Mouse (Mus musculus): ENCODE results near the gene Gse1.

Gse1 gene

DNA sequence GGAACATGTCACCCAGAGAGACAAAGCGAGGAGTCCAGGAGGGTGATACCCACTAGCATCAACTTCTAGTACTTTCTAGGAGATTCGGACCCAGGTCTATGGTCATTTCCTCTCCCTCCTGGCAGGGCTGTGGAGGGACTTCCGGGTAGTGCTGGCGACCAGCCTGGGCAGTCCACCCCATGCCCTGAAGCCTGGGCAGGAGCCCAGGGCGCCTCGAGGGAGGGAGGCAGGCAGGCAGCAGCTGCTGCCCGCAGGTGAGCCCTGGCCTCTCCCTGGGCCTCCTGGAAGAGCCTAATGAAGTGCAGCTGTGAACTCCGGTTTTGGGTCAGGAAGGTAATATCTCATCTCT is 187.9 kb downstream of the Gse1 start:
- no peak for DNase-seq (ENCODE audit: extremely low read depth, insufficient read length, low spot score)

DNA sequence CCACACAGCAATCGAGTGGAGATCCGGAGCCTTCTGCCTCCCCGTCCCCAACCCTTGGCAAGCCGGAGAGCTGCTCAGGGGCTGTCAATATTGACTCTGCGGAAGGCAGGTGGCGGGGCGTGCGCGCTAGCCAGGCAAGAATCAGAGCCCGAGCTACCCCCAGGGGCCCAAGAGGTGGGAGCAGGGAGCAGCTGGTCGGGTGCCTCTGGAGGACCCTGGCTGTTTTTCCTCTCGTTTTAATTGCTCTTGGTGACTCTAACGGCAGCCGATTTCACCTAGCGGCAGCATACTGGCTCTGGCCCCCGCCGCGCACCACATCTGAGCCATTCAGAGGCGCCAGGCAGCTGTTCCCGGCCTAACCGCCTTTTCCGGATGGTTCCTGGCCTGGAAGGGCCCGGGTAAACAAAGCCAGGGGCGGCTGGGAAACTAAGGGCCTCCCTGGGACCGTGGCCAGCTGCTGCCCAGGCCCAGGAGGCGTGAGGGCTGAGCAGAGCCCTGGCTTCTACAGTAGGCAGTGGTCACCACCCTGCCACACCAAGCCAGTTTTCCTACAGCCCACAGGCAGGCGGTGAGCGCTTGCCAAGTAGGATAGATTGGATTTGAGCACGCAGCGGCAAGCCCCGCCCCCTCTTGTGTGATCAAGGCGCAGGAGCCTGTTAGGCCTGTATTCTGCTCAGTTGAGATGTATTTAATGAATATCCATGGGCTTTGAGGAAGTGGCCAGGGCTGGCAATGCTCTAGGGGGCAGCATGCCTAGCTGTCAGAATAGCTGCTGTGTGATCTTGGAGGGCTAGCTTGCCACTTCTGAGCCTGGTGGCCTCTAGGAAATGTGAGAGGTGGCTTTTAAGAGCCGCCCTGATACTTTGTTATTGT is 188.5 kb downstream of the Gse1 start:
- DNase-seq (ENCODE audit: extremely low read depth, insufficient read length, low spot score) = peak; percentile 83

DNA sequence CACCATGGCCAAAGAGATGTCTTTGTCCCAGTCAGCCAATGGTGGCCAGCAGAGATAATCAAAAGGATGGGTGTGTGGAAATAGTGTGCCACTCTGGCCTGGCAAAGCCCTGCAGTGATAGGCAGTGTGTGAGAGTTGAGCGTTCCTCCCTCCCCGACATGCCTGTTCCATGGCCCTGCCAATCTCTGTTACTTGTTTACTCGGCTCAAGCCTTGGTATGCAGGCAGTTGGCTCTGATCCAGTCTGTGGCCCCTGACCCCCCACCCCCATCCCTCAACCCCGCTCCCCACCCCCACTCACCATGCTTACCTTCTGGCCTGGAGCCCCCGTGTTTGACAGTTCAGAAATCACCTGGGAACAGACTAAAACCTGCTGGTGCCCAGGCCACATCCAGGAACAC is 189.9 kb downstream of the Gse1 start:
- DNase-seq (ENCODE audit: extremely low read depth, insufficient read length, low spot score) = no peak

DNA sequence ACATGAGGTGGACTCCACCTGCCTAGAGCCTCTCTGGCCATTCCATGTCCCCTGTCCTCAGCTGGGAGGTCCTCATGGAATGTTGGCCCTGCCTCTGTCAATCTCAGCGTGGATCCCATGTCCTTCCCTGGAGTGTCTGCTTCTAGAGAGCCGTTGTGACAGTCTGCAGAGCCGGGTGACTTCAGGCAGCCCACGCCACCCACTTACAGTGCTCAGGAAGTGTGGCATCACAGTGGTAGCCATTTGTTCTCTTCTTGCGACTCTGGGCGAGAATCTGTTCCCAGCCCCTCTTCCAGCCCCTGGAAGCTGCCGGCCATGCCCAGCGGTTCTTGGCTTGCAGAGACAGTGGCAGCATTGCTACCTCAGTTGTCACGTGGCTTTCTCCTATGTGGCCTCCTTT is 191.4 kb downstream of the Gse1 start:
- no peak for DNase-seq (ENCODE audit: extremely low read depth, insufficient read length, low spot score)

DNA sequence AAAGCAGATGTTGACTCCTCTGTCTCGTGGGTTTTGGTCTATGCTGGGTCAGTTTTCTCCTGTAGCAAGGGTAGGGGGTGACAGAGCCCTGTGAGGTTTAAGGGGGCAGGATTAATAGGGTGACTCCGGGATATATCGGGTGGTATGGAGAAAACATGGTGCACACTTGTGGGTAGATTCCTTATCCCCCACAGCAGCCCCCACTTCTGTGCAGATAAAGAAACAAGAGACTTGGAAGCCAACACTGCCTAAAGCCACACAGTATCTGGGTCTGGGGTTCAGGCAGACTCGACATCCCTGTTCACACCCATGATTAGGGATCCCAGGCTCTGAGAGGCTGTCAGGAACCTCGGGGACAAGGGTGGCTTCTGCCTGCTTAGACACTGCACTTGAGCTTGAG is 192.0 kb downstream of the Gse1 start:
- DNase-seq (ENCODE audit: extremely low read depth, insufficient read length, low spot score) = no peak

DNA sequence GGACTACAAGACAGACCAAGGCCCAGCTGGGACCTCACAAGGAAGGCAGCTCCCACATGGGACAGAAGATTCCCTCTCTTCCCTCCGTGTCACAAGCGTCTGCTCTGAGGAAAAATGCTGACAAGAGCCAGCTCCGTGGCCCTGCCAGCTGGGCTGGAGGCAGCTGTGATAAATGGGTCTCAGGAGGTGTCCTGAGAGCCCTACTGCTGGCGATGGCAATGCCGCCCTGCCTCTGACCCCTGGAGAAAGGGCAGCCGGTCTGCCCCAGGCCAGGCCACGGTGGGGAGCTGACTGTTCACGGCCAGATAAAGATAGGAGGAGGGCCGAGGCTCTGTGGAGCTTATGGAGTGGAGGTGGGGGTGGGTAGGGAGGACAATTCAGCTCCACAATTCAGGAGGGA is 193.4 kb downstream of the Gse1 start:
- DNase-seq (ENCODE audit: extremely low read depth, insufficient read length, low spot score) = no peak

DNA sequence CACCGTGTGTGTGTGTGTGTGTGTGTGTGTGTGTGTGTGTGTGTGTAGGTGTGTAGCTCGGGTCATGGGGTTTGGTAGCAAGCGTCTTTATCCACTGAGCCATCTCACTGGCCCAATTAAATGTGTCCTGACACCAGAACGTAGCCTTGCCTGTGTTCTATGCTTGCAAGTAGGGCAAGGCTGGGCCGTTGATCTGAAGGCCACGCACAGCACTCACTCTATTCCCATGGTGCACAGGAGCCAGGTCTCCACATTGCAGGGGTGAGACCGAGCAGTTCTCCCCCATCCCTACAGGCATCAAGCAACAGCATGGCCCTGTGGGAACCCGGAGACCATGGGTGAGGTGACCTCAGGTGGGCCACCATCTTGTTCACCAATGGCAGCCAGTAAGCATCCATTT is 194.0 kb downstream of the Gse1 start:
- no peak for DNase-seq (ENCODE audit: extremely low read depth, insufficient read length, low spot score)

DNA sequence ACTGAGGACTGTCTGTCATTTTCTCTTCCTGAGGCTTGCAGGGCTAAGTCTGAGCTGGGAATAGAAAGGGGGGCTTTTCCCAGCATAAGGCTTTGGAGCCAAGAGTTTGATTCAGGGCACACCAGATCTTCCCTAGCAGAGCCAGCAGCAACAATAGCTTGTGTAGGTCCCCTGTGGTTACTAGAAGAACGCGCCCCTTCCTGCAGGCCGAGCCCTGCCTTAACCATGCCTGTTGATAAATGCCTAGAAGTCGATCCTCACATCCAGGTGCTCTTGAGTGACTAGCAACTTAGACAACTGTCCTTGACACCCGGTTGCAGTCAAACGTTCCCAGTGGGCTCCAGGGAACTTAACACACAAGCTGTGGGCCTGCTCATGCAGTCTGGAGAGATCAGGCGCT is 195.3 kb downstream of the Gse1 start:
- DNase-seq (ENCODE audit: extremely low read depth, insufficient read length, low spot score) = no peak

DNA sequence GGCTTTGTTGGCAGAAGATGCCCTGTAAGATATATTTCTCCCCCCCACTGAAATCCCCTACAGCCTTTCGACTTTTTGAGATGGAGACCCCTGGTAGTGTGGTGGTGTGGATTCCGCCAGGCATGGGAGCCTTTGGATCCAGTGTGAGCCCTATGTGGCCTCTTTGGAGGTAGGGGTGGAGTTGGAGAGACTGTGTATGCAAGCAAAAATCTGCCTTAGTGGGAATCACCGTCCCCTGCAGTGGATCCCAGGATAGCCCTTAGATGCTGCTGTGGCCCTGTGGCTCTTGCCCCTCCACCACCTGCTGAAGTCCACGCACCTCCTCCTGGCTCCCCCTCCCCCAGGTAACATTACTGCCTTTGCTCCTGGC is 196.6 kb downstream of the Gse1 start:
- DNase-seq (ENCODE audit: extremely low read depth, insufficient read length, low spot score) = no peak

DNA sequence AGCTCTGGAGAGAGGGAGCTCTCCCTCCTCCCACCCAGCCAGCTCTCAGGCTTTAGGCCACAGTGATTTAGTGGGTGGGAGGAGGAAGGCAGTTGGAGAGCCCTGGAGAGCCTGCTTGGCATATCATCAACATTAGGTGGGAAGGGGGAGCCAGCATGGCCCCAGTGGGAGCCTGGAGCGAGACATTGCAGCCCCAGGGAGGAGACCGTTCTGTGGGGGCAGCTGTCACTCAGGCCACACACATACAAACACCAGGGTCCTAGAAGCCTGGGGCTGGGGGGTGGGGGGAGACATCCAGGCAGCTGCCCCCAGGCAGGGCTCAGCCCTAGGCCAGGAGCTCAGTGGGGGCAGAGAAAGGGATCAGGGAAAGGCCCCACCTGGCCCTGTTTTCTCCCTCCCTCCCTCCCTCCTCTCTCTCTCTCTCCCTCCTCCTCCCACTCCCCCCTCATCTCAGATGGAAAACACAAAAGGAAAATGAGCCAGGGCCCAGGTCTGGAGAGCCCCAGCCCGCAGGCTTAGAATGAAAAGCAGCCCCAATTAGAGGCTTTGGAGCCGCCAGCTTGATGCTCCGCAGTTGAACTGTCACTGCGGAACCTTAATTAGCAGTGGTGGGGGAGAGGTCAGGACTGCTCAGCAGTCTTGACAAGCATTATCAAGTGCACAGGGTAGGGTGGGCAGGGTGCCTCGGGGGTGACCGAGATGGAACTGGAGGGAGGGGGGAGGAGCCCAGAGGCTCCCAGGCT is 197.1 kb downstream of the Gse1 start:
- no peak for DNase-seq (ENCODE audit: extremely low read depth, insufficient read length, low spot score)

DNA sequence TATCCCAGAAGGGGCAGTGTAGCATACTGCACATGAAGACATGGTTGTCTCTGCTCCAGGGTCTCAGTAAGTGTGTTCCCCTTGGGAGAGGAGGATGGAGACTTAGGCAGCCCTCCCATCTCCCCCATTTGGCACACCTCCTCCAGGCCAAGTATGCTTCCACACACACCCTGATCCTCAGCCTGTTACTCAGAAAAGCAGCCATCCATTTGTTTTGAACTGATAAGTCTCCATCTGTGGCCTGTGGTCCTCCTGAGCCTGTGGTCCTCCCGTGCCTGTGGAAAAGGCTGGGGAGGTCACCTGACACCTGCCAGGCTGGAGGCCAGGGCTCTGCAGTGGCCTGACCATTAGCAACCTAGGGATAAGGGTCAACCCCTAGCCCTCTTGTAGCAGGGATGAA is 197.8 kb downstream of the Gse1 start:
- no peak for DNase-seq (ENCODE audit: extremely low read depth, insufficient read length, low spot score)

DNA sequence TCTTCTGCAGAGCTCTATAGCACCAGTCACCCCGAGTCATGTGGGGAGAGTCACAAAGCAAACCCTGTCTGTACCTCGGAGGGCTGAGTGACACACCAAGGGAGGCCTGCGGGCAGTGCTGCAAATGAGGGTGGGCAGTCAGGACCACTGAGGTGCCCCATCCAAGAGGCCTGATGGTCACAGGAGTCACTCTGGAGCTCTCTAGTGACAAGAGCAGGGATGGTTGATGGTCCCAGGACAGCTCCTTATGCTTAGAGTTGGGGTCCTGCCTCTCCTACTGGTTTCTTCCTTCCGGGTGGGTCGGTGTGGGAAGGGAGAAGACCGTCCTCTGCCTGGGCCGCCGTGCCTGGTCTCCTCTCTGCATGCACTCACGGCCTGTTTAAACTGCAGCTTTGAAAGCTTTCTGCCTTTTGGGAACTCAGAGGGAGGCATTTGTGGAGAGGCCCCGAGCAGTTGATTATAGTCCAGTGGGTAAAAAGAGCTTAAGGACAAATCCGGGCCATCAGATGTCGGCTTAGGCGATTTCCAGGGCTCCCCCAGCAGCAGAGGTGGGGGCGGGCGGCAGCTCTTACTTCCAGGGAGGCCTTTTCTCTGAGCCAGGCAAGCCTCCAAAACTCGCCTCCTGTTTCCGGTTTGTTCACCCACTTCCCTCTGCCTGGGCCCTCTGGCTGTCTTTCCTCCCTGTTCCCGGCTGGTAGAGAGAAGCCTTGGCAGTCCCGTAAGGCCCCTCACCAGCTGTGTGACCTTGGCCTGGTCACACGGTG is 198.5 kb downstream of the Gse1 start:
- no peak for DNase-seq (ENCODE audit: extremely low read depth, insufficient read length, low spot score)

DNA sequence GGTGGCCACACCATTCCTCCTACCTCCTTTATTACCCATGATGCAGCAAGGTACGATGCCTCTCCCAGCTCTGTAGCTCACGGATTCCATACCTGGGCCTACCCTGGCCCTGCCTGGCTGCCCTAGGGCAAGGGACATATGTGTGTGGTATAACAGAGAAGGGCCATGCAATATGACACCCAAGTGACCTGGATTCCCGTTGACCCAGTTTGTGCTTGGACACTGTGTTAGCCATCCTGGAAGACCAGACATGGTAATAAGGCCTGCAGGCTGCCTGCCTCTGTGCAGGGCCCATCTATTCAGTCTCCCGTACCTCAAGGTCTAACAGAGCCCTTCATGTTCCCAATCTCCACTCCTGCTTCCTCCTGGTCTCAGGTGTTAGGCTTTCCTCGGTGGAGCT is 200.2 kb downstream of the Gse1 start:
- no peak for DNase-seq (ENCODE audit: extremely low read depth, insufficient read length, low spot score)

DNA sequence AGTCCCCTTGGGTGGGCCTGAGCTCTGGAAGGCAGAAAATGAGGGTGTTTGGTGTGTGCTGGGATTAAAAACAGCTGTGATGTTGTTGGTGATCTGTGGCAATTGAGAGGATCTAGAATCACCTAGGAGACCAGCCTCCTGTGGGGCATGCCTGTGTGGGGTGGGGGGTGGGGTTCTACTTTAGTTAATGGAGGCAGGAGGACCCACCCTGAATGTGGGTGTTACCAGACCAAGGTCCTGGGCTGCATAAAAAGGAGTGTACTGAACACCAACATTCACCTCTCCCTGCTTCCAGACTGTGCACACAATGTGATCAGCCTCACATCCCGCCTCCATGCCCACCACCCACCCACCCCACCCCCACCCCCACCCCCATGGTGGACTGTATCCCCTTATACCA is 200.9 kb downstream of the Gse1 start:
- DNase-seq (ENCODE audit: extremely low read depth, insufficient read length, low spot score) = no peak

DNA sequence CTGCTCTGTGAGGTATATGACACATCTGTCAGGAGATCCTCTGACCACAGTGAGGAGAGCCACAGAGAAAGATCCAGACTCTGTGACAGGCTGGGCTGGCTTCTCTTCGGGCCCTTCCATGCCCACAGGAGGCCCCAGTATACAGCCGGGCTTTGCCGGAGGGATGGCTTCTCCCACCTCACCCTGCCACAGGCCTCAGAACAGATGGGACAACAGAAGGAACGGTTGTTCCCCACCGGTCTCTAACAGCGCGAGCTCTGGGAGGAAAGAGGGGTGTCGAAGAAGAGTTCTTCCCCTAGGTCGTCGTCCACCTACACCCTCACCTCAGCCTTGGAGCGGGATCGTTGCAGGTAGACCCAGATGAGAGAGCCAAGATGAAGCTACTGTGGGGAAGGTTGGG is 202.8 kb downstream of the Gse1 start:
- DNase-seq (ENCODE audit: extremely low read depth, insufficient read length, low spot score) = no peak

DNA sequence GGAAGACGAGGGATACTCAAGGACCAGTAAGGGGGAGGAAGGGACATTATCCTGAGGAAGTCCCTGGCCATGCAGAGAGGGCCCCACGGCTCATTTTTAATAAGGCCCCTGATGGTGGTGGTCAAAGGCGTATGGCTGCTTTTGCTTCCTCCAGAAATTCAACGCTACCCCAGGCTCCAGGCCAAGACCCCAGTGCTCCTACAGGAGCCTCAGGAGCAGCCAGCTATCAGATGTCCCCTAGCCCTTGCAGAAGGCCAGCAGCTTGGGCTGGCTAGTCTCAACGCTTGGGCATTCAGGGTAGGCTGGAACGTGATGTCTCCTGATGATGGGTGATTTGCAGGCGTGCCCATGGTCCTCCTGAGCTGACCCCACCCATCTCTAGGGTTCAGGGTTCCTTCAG is 204.2 kb downstream of the Gse1 start:
- DNase-seq (ENCODE audit: extremely low read depth, insufficient read length, low spot score) = no peak

DNA sequence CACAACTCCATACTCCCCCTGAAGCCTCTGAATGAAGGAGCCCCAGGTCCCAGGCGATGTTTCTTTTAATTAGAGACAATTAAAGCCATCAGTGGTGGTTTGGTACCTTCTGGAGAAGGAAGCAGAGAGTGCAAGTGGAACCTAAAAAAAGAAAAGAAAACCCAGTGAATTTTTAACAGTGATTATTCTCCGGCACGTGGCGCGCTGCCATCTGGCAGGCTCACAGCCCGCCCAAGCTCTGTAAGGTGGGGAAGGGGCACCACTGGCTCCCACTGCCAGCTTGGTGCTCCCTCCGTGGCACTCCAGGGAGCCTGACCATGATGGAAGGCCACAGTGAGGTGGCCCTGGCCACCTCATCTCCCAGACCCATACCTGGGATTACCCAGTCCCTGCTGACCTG is 204.9 kb downstream of the Gse1 start:
- no peak for DNase-seq (ENCODE audit: extremely low read depth, insufficient read length, low spot score)

DNA sequence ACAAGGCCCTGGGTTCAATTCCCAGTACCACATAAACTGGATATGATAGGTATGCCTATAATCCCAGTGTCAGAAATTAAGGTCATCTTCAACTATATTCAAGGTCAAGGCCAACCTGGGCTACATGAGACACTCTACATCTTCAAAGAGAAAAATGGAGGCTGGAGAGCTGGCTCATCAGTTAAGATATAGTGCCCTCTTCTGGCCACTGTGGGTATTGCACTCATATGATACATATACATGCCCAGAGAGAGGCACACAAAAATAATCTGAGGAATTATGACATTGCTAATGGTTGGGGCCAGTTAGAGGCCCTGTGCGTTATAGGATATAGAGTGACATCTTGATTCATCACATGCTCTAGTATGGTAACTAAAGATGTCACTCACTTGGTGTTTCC is 205.5 kb downstream of the Gse1 start:
- no peak for DNase-seq (ENCODE audit: extremely low read depth, insufficient read length, low spot score)

DNA sequence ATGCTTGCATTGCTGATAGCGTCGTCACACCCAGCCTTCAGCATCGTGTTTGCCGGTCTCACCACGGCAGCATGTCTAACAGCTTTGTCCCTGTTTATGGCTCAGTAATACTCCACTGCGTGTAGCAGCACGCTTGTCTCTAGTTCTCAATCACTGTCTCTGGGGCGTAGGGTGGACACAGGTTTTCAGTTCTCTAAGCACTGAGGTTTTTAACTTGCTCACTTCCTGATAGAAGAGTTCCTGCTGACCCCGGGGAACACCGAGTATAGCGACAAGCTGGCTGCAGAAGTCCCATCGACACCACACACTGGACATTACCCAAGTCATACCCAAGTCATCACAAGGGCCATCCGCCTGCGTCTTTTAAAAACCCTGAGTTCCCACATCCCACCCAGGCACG is 207.5 kb downstream of the Gse1 start:
- DNase-seq (ENCODE audit: extremely low read depth, insufficient read length, low spot score) = no peak

DNA sequence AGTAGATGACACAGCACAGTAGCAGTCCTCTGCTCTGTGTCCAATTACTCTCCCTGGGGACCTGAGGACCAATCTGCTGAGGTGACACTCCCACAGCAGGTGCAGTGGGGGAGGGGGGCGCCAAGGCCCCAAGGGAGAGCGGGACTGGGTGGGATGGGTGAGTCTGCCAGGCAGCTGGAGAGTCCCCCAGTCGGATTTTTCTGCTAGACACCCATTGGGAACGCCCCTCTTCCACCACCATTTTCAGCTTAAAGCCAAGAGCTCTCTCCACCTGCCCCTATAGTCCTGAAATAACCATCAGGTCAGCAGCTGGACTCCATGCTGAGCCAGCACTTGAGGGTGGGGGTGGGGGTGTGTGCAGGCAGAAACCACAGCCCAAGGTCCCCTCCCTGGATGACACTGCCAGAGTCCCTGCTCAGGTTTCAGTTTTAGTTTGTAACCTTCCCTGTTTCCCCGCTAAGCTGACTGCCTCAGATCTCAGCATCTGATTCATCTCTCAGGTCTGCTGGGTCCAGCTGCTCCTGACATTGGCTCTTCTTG is 208.3 kb downstream of the Gse1 start:
- peak; percentile 42 for DNase-seq (ENCODE audit: extremely low read depth, insufficient read length, low spot score)

DNA sequence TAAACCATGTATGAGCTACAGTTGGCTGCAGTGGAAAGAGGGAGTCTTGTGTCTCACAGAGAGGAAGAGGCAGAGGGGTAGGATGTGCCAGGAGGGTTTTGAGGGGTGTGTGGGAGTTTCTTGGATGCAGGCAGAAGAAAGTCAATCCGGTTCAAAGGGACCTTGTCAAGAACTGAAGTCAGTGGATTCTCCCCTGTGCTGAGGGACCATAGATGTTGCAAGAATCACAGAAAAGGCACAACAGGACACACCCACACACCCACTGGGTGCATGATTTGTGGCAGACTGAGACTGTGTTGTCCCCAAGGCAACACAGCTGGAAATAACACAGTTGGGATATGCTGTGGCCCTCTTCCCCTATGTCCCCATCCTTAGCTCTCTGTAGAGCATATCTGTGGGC is 209.0 kb downstream of the Gse1 start:
- no peak for DNase-seq (ENCODE audit: extremely low read depth, insufficient read length, low spot score)

Data from 3134 (cell line).